Mouse (Mus musculus): Measurements from ENCODE around the gene Foxj3. TPM values are rescaled to one million over a fixed set of nuclear protein-coding genes. Genes with fewer than 3 reads are reported as not detected.
A peak's percentile ranks its signal among the peaks of the same experiment; 100 is the strongest.

The Foxj3 gene
- polyA plus RNA-seq, 1 experiment, result not detected

GRCm38 (mm10) chr4:119663409-119664095 lies 126.7 kb downstream of the Foxj3 start:
- Histone ChIP-seq H3K4me1 (ENCODE audit: control insufficient read depth, insufficient read depth, low read length) (peaks cover 14% of the 10 kb centered on the region), H3K27ac (ENCODE audit: insufficient read depth, low read depth, low read length) (no peak overlapping the region), H3K4me3 (ENCODE audit: insufficient read depth, low read depth, low read length) (no peak overlapping the region)
- no peak for TF ChIP-seq POLR2A (IDR thresholded peaks at IDR 0.05; ENCODE audit: insufficient read depth, low read depth, low read length)
- no peak for TF ChIP-seq CTCF (IDR thresholded peaks at IDR 0.05; ENCODE audit: insufficient read depth, low read depth, low read length)
- WGBS, result 94% methylated on average over 14 of the region's 14 CpGs

- WGBS, result 94% methylated on average over 2 of the region's 2 CpGs
- no peak for TF ChIP-seq CTCF (IDR thresholded peaks at IDR 0.05; ENCODE audit: insufficient read depth, low read depth, low read length)
- no peak for TF ChIP-seq POLR2A (IDR thresholded peaks at IDR 0.05; ENCODE audit: insufficient read depth, low read depth, low read length)
- Histone ChIP-seq H3K27ac (ENCODE audit: insufficient read depth, low read depth, low read length) (no peak overlapping the region), H3K4me3 (ENCODE audit: insufficient read depth, low read depth, low read length) (no peak overlapping the region), H3K4me1 (ENCODE audit: control insufficient read depth, insufficient read depth, low read length) (peaks cover 20% of the 10 kb centered on the region)
These were observed 128.4 kb downstream of the Foxj3 start for GRCm38 (mm10) chr4:119665166-119665565.

GRCm38 (mm10) chr4:119666116-119666515 lies 129.3 kb downstream of the Foxj3 start:
- no peak for TF ChIP-seq CTCF (IDR thresholded peaks at IDR 0.05; ENCODE audit: insufficient read depth, low read depth, low read length)
- TF ChIP-seq POLR2A (IDR thresholded peaks at IDR 0.05; ENCODE audit: insufficient read depth, low read depth, low read length), result no peak
- H3K4me3 ChIP-seq (ENCODE audit: insufficient read depth, low read depth, low read length), result no peak overlapping the region
- 42% methylated on average over 8 of the region's 8 CpGs for WGBS
- H3K27ac ChIP-seq (ENCODE audit: insufficient read depth, low read depth, low read length), result no peak overlapping the region
- peaks cover 25% of the 10 kb centered on the region for H3K4me1 ChIP-seq (ENCODE audit: control insufficient read depth, insufficient read depth, low read length)

- Histone ChIP-seq H3K4me3 (ENCODE audit: insufficient read depth, low read depth, low read length) (no peak overlapping the region), H3K4me1 (ENCODE audit: control insufficient read depth, insufficient read depth, low read length) (peaks cover 28% of the 10 kb centered on the region)
- TF ChIP-seq POLR2A (IDR thresholded peaks at IDR 0.05; ENCODE audit: insufficient read depth, low read depth, low read length) (no peak), CTCF (IDR thresholded peaks at IDR 0.05; ENCODE audit: insufficient read depth, low read depth, low read length) (peak; percentile 41; the same call in 1 of the 2 replicates)
These were observed 130.7 kb downstream of the Foxj3 start for GRCm38 (mm10) chr4:119667454-119667853.

GRCm38 (mm10) chr4:119668185-119668584 lies 131.4 kb downstream of the Foxj3 start:
- Histone ChIP-seq H3K4me1 (ENCODE audit: control insufficient read depth, insufficient read depth, low read length) (peaks cover 20% of the 10 kb centered on the region), H3K27ac (ENCODE audit: insufficient read depth, low read depth, low read length) (no peak overlapping the region), H3K4me3 (ENCODE audit: insufficient read depth, low read depth, low read length) (no peak overlapping the region)
- WGBS, result 90% methylated on average over 3 of the region's 3 CpGs
- no peak for TF ChIP-seq CTCF (IDR thresholded peaks at IDR 0.05; ENCODE audit: insufficient read depth, low read depth, low read length)
- TF ChIP-seq POLR2A (IDR thresholded peaks at IDR 0.05; ENCODE audit: insufficient read depth, low read depth, low read length), result no peak

More at GRCm38 (mm10) chr4:119667454-119667853, 130.7 kb downstream of the Foxj3 start:
- H3K27ac ChIP-seq (ENCODE audit: insufficient read depth, low read depth, low read length), result no peak overlapping the region
- 11% methylated on average over 5 of the region's 5 CpGs for WGBS

GRCm38 (mm10) chr4:119668596-119668995 lies 131.8 kb downstream of the Foxj3 start:
- no peak overlapping the region for H3K27ac ChIP-seq (ENCODE audit: insufficient read depth, low read depth, low read length)
- H3K4me1 ChIP-seq (ENCODE audit: control insufficient read depth, insufficient read depth, low read length), result peaks cover 17% of the 10 kb centered on the region
- no peak overlapping the region for H3K4me3 ChIP-seq (ENCODE audit: insufficient read depth, low read depth, low read length)
- 94% methylated on average over 4 of the region's 4 CpGs for WGBS
- TF ChIP-seq CTCF (IDR thresholded peaks at IDR 0.05; ENCODE audit: insufficient read depth, low read depth, low read length) (no peak), POLR2A (IDR thresholded peaks at IDR 0.05; ENCODE audit: insufficient read depth, low read depth, low read length) (no peak)

GRCm38 (mm10) chr4:119669356-119670209 lies 132.8 kb downstream of the Foxj3 start:
- peaks cover 17% of the 10 kb centered on the region for H3K4me1 ChIP-seq (ENCODE audit: control insufficient read depth, insufficient read depth, low read length)
- no peak for TF ChIP-seq POLR2A (IDR thresholded peaks at IDR 0.05; ENCODE audit: insufficient read depth, low read depth, low read length)
- TF ChIP-seq CTCF (IDR thresholded peaks at IDR 0.05; ENCODE audit: insufficient read depth, low read depth, low read length), result no peak
- H3K27ac ChIP-seq (ENCODE audit: insufficient read depth, low read depth, low read length), result no peak overlapping the region
- WGBS, result 61% methylated on average over 10 of the region's 10 CpGs
- H3K4me3 ChIP-seq (ENCODE audit: insufficient read depth, low read depth, low read length), result no peak overlapping the region

- WGBS, result 44% methylated on average over 7 of the region's 7 CpGs
- H3K4me1 ChIP-seq (ENCODE audit: control insufficient read depth, insufficient read depth, low read length), result peaks cover 17% of the 10 kb centered on the region
- H3K27ac ChIP-seq (ENCODE audit: insufficient read depth, low read depth, low read length), result no peak overlapping the region
- no peak overlapping the region for H3K4me3 ChIP-seq (ENCODE audit: insufficient read depth, low read depth, low read length)
- TF ChIP-seq CTCF (IDR thresholded peaks at IDR 0.05; ENCODE audit: insufficient read depth, low read depth, low read length) (no peak), POLR2A (IDR thresholded peaks at IDR 0.05; ENCODE audit: insufficient read depth, low read depth, low read length) (no peak)
These were observed 133.4 kb downstream of the Foxj3 start for GRCm38 (mm10) chr4:119670210-119670555.

GRCm38 (mm10) chr4:119670736-119671135 lies 133.9 kb downstream of the Foxj3 start:
- WGBS, result 80% methylated on average over 6 of the region's 6 CpGs
- H3K4me3 ChIP-seq (ENCODE audit: insufficient read depth, low read depth, low read length), result no peak overlapping the region
- no peak overlapping the region for H3K27ac ChIP-seq (ENCODE audit: insufficient read depth, low read depth, low read length)
- H3K4me1 ChIP-seq (ENCODE audit: control insufficient read depth, insufficient read depth, low read length), result peaks cover 17% of the 10 kb centered on the region
- TF ChIP-seq CTCF (IDR thresholded peaks at IDR 0.05; ENCODE audit: insufficient read depth, low read depth, low read length) (no peak), POLR2A (IDR thresholded peaks at IDR 0.05; ENCODE audit: insufficient read depth, low read depth, low read length) (no peak)
